Mouse (Mus musculus) C2C12 (cell line): ENCODE data around the gene Sipa1l3. TPM values are rescaled to one million over a fixed set of nuclear protein-coding genes. Genes with fewer than 3 reads are reported as not detected.

Experiments used
- H3K27me3 ChIP-seq: one replicate; pipeline ENCODE4 v1.6.1; 2011; ENCODE audit not compliant: control insufficient read depth, insufficient read depth, insufficient read length
- H3K36me3 ChIP-seq: one replicate; pipeline ENCODE4 v1.6.1; 2011; ENCODE audit not compliant: control insufficient read depth, insufficient read depth
- H3K4me3 ChIP-seq: one replicate; pipeline ENCODE4 v1.5.1; 2011; ENCODE audit warnings: mild to moderate bottlenecking, control low read depth; ENCODE audit not compliant: poor library complexity, insufficient read depth, severe bottlenecking
- H3K79me2 ChIP-seq: one replicate; pipeline ENCODE4 v1.6.1; 2011; ENCODE audit not compliant: control insufficient read depth, insufficient read depth
- H3K79me3 ChIP-seq: one replicate; pipeline ENCODE4 v1.6.1; 2011; ENCODE audit warnings: low read depth, control low read depth
- H3ac ChIP-seq: one replicate; pipeline ENCODE3; 2011; ENCODE audit warnings: low read depth; ENCODE audit not compliant: control insufficient read depth, insufficient read length
- CEBPB ChIP-seq: IDR thresholded peaks from one replicate; pipeline ENCODE4 v1.6.1; 2011; ENCODE audit warnings: low read depth, mild to moderate bottlenecking, control low read depth, moderate library complexity
- CTCF ChIP-seq: IDR thresholded peaks from one replicate; pipeline ENCODE4 v1.5.1; 2011; ENCODE audit not compliant: control insufficient read depth, insufficient read depth, insufficient read length
- FOSL1 ChIP-seq: IDR thresholded peaks from one replicate; pipeline ENCODE4 v1.8.0; 2011; ENCODE audit warnings: mild to moderate bottlenecking, low read length; ENCODE audit not compliant: poor library complexity, insufficient read depth, severe bottlenecking
- MAX ChIP-seq: IDR thresholded peaks from one replicate; pipeline ENCODE4 v1.6.1; 2011; ENCODE audit warnings: mild to moderate bottlenecking, control low read depth
- MYOD1 ChIP-seq: IDR thresholded peaks from one replicate; pipeline ENCODE4 v1.6.1; 2011; ENCODE audit warnings: low read depth; ENCODE audit not compliant: control insufficient read depth, insufficient read length
- MYOG ChIP-seq: IDR thresholded peaks from one replicate; pipeline ENCODE4 v1.6.1; 2011; ENCODE audit not compliant: control insufficient read depth, insufficient read length; ENCODE audit errors: extremely low read depth
- USF1 ChIP-seq: IDR thresholded peaks from one replicate; pipeline ENCODE4 v1.6.1; 2011; ENCODE audit warnings: low read depth, mild to moderate bottlenecking, control low read depth, moderate library complexity
- polyA plus RNA-seq: library from polyadenylated mRNA; unstranded; fragments of >200 nt; fragmentation: generic; extraction: Trizol; gene quantifications from one replicate; pipeline ENCODE4 v1.2.1, GENCODE M21; 2012; ENCODE audit warnings: missing spikeins

Sipa1l3 gene
- polyA plus RNA-seq, 1 experiment = 30.1 TPM

DNA sequence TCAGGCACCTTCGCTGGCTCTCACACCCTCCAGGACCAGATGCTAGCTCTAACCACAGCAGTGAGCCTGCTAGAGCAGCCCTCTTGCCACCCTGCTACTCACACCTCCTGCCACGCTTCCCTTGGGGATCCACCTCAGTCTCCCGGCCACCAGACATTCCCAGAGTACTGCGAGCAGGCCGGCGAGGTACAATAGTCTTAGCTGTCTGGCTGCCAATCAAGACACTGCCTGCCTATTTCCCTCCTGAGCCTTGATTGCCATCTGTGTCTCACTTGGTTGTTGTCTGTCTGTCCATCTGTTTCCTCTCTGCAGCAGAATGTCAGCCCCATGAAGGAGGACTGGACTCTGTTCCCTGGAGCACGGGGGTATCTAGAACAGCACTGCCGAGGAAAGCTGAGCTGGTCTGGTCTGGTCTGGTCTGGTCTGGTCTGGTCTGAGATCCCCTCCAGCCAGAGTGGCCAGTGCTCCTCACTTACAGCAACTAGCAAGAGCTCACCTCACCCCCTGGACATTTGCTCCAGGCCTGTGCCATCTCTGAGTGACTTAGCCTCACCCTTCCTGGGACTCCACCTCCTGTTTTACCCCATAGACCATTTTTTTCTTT, 175.8 kb downstream of the Sipa1l3 start:
- TF ChIP-seq MYOD1 (no peak), MAX (no peak), MYOG (no peak), FOSL1 (no peak), CEBPB (no peak), USF1 (no peak), CTCF (no peak)
- Histone ChIP-seq H3K4me3 (no peak overlapping the region), H3K36me3 (peaks cover 12% of the 10 kb centered on the region), H3K79me2 (no peaks in the 10 kb centered on the region), H3K27me3 (no peaks in the 10 kb centered on the region), H3ac (no peak overlapping the region), H3K79me3 (no peaks in the 10 kb centered on the region)

DNA sequence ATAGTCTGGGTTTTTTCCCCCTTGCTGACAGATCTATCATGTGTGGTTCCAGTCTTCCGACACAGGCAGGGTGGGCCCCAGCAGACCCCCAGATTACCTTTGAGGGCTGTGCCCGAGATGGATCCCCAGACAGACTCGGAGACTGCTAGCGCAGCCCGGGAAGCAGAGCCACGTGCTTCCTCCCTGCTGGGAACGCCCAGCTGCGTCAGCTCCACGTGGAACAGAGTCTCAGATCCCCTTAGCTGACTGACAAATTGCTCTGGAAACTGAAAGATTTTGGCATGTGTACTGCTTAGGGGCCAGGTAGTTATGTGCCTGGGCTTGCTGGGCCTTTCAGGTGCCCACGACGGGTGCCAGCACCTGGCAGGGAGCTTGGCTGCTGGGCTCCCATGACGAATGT, 176.7 kb downstream of the Sipa1l3 start:
- Histone ChIP-seq H3K27me3 (no peaks in the 10 kb centered on the region), H3ac (no peak overlapping the region), H3K79me2 (no peaks in the 10 kb centered on the region), H3K4me3 (no peak overlapping the region), H3K36me3 (peaks cover 9% of the 10 kb centered on the region), H3K79me3 (no peaks in the 10 kb centered on the region)
- TF ChIP-seq CEBPB = no peak
- TF ChIP-seq USF1 = no peak
- TF ChIP-seq MYOD1 = no peak
- TF ChIP-seq CTCF = no peak
- no peak for TF ChIP-seq MYOG
- TF ChIP-seq MAX = no peak

DNA sequence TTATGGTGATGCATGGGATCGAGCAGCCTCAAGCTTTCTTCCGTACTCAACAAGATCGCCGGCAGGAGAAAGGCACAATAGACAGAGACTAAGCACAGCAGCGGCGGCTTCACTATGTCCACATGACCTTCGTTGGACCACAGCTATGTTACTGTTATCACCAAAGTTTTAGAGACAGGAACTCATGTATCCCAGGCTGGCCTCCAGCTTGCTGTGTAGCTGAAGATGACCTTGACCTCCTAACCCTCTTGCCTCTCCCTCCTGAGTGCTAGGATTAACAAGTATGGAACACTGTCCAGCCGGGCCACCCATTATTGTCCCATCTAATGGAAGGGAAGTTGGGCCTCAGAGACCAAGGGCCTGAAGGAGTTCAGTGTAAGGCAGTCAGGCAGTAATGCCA, 177.6 kb downstream of the Sipa1l3 start:
- TF ChIP-seq MAX (no peak), MYOD1 (no peak), FOSL1 (no peak), MYOG (no peak), USF1 (no peak), CTCF (no peak), CEBPB (no peak)
- Histone ChIP-seq H3K27me3 (no peaks in the 10 kb centered on the region), H3K36me3 (peaks cover 9% of the 10 kb centered on the region), H3ac (no peak overlapping the region), H3K4me3 (no peak overlapping the region), H3K79me3 (no peaks in the 10 kb centered on the region), H3K79me2 (no peaks in the 10 kb centered on the region)

DNA sequence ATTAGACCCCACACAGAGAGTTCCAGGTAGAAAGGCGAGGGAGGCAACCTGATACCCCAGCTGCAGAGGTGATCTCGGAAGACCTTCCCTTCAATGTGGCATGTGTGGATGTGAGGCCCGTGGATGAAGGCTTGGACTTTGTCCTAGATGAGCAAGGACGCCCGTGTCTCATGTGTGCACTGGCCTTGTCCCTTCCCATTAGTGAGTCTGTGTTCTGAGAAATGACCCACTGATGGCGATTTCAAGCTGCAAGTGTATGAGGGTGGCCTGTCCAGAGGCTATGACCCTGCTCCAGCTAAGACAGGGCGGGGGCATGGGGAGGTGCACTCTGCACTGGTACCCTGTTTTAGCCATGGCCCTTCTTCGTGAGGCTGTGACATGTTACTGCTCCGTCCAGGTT, 178.2 kb downstream of the Sipa1l3 start:
- Histone ChIP-seq H3K36me3 (peaks cover 7% of the 10 kb centered on the region), H3K27me3 (no peaks in the 10 kb centered on the region), H3ac (no peak overlapping the region), H3K79me3 (no peaks in the 10 kb centered on the region), H3K79me2 (no peaks in the 10 kb centered on the region), H3K4me3 (no peak overlapping the region)
- TF ChIP-seq MAX (no peak), MYOG (no peak), CEBPB (no peak), CTCF (no peak), FOSL1 (no peak), USF1 (no peak), MYOD1 (no peak)

DNA sequence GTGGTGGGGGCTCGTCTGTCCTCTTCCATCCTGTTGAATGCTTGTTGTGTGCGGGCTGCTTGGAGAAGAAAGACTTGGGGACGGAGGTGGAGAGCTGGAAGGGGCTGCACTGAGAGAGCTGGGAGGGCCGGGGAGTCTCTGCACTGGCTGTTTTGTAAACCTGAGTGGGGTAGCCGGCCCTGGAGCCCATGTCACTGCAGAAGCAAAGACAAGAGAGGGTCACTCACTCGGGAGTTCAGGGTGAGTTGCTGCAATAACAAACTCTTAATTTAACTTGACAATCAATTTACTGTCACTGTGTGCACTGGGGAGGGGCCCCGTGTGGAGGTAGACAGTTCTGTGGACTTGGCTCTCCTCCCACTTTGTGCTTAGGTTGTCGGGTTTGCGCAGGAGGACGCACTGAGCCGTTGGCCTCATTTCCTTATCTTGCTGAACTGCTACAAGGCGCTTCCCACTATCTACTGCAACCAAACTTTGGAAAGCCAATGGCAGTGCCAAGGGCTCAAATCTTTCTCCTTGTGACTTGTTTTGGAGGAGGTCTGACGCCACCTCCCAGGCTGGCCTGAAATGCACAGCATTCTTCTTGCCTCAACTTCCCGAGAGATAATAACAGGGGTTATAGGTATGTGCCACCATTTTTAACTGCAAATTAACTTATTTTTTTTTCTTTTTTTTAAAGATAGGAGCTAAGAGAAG, 179.3 kb downstream of the Sipa1l3 start:
- Histone ChIP-seq H3K36me3 (no peaks in the 10 kb centered on the region), H3ac (no peak overlapping the region), H3K27me3 (no peaks in the 10 kb centered on the region), H3K79me2 (no peaks in the 10 kb centered on the region), H3K4me3 (no peak overlapping the region), H3K79me3 (no peaks in the 10 kb centered on the region)
- TF ChIP-seq MYOD1 = no peak
- TF ChIP-seq FOSL1 = no peak
- TF ChIP-seq CTCF = no peak
- no peak for TF ChIP-seq USF1
- TF ChIP-seq CEBPB = no peak
- no peak for TF ChIP-seq MAX
- no peak for TF ChIP-seq MYOG
